Mouse (Mus musculus) adrenal gland, postnatal 14 days (tissue): ENCODE data around the gene Eef1a1. TPM values are rescaled to one million over a fixed set of nuclear protein-coding genes. Genes with fewer than 3 reads are reported as not detected.
"Not testable (repeated sequence)": the region's sequence is repeated elsewhere in the genome, so short reads cannot be mapped to it uniquely, and the experiment has no call there.

Source experiments
- DNase-seq: peaks from one replicate; pipeline ENCODE4 v3.0.0; 2021; ENCODE audit warnings: mixed read lengths
- long read RNA-seq, 2 experiments: library from polyadenylated mRNA; stranded (forward); transcript quantifications; one replicate each; pipeline ENCODE4 v2.0.0; 2021
- total RNA-seq: library from RNA; stranded (reverse); gene quantifications from 2 replicates; pipeline ENCODE4 v1.2.3, GENCODE M21; 2021

Gene Eef1a1
- total RNA-seq = 6,863 and 7,423 TPM in 2 replicates
- long read RNA-seq, experiment 1, transcript Eef1a1-201 (8 exons, 1,794 nt) = major isoform, 816 of 1,037 reads
- long read RNA-seq, experiment 1, partial matches to known transcripts = 205 of 1,037 reads
- long read RNA-seq, experiment 1, other reads (novel, unspliced or antisense) = 16 of 1,037 reads
- long read RNA-seq, experiment 2, transcript Eef1a1-201 (8 exons, 1,794 nt) = major isoform, 447 of 658 reads
- long read RNA-seq, experiment 2, partial matches to known transcripts = 199 of 658 reads
- long read RNA-seq, experiment 2, other reads (novel, unspliced or antisense) = 12 of 658 reads

DNA sequence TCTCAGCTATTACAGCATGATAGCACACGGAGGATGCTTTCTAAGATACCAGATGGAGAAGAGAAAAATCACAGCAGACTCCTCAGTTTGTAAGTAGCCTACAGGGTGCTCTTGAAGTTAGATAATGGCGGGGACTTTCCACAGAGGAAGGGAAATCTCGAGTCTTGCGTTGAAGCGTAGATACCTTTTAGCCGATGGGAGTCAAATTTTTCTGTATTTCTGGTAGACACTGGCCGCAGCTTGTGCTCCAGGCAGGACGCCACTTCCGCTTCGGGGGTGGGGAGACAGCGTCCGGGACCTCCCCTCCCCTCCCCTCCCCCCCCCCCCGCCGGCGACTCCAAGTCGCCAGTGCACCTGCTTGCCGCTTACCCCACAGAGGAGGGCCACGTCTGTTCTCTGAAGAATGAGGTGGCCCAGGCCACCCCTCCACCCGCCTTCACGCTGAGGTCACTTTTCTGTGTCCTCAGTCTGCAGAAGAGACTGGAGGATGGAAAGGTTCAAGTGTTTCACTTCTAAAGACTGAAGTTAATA is at the start of gene Eef1a1:
Gene Eef1a1 (minus strand): TSS at position 262 of the 531 bp plus-strand sequence.
- DNase-seq = peak; percentile 87

DNA sequence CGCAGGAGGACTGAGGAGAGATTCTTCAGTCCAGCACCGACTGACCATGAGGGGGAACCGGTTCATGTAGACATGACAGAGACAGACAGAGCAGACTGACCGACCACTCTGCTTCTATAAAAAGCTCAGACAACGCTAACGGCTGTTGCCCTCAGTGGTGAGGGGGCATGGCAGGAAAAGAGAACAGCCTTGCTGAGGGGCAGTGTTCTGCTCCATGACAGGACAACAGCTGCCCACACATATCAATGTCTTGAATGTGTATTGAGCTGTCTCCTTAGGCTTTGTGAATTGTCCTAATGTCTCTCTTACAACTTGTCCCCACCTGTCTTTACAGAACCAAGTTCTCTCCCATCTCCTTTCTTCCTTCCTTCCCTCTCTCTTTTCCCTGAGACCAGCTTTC is 49.5 kb upstream of the Eef1a1 start:
- DNase-seq = no peak

DNA sequence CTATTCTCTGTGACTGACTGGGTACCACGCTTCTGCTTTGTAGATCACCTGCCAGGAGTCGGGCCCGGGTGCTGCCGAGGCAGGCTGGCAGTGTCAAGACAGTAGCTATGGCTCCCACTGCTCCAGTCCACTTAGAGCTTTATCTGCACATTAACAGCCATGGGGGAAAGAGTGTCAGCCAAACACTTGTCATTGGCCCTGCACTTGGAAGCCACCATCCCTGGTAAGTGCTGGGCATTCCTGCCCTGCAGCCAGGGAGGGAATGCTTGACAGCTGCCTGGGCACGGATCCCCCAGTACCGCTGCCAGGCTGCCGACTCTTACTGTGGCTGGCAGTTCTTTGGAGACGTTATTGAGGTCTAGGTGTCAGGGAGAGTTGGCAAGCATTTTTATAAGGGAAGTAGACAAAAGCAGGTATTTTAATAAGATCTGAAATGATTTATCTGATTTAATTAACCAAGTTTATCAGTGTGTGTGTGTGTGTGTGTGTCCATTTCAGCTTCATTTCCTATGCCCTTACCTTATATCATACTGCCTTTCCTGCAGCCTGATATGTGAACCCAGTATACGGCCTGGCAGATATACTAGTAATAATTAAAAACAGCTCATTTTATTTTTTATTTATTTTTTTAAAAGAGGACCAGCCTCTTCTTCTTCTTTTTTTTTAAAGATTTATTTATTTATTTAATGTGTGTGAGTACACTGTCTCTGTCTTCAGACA is 48.4 kb upstream of the Eef1a1 start:
- DNase-seq = peak; percentile 21

DNA sequence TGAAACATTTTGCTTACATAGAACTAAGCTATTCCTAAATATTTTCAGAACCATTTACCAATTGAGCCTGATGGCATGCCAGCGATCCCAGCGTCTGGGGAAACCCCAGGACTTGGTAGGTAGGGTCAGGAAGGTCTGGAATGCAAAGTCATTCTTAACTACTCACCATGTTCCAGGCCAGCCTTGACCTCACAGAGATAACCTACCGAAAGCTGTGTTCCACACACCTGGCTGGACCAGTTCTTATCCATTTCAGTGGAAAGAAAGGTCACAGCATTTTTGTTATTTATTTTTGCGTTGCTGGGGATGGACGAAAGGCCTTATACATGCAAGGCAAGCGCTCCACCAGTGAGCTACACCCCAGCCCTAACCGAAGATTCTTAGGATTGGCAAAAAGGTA is 45.7 kb upstream of the Eef1a1 start:
- DNase-seq = no peak

DNA sequence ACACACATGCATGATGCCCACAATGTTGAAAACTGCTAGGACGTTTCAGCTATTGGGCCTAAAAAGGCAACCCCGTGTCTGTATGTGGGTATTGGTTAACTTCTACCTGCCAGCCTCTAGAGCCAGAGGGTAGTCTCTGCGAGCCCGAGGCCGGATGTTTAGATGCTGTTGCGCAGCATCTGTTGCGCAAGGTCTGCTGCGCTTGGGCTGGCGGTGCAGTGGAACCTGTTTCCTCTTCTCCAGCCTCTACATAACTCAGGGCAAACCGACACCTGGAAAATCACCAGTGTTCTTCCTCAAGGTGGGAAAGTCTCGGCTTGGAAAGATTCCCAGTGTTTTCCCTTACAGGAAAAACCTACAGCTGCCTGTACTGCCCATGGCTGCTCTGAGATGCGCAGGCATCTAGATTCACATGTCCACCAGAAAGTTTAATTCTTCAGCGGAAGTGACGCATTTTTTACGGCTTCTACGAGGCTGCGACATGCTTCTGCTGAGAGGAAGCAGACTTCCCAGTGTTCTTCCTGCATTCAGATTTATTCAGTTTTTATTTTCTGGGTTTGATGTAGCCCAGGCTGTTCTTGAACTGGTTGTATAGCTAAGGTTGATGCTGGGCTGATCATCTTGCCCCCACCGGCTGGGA is 44.5 kb upstream of the Eef1a1 start:
- peak; percentile 31 for DNase-seq

DNA sequence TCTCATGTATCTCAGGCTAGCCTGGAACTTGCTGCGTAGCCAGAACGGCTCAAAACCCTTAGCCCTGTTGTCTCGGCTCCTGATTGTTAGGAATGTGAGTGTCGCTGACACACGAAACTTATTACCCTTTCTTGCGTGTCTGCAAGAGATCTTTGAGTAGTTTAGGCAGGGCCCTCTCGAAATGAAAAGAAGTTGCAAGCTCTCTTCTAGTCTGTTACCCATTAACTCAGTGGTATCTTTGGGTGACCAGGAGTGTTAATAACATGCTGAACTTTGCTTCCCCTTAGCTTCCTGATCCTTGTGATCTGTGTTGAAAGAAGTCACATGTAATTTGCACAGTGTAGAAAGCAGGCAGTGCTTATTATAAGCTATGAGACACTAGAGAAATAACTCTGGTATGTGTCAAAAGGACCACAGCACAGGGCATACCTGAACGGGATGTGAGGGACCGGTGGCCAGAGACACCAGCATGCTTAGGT is 43.4 kb upstream of the Eef1a1 start:
- no peak for DNase-seq

DNA sequence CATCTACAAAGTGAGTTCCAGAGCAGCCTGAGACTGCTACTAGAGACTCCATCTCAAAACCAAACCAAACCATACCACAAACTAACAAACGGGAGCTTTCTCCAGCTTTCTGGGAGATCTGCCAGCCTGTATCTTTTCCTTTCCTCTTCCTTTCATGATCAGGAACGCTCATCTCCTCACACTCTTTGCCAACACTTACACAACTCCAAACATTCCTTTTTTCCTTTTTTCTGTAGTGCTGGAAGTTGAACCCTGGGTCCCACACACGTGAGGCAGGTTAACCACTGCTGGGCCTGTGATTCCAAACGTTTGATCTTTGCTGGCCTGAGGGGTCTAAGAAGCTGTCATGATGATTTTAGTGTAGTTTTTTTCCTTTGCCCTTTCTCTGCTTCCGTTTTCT is 42.9 kb upstream of the Eef1a1 start:
- DNase-seq = no peak

DNA sequence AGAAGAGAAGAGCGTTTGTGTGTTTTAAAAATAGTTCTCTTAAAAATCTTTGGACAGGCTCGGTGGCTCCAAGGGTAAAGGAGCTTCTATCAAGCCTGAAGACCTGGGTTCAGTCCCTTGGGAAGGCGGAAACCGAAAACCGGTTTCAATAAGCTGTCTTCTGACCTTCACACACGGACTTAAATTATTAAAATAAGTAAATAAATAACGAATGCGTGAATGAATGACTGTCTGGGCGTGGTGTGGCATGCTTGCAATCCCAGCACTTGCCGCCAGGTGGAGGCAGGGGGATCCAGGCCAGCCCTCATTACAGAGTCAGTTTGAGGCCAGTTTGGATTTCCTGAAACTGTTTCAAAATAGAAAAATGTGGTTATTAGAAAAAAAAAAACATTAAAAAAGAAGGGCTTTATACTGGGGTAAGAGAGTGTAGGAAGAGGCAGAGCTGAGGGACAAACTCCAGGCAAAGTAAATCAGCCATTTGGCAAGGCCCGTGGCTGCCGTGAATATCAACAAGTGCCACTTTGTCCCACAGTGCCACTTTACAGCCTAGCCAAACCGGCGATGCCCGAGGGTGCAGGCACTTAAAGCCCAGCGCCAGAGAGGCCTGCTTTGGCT is 38.9 kb upstream of the Eef1a1 start:
- peak; percentile 91 for DNase-seq

DNA sequence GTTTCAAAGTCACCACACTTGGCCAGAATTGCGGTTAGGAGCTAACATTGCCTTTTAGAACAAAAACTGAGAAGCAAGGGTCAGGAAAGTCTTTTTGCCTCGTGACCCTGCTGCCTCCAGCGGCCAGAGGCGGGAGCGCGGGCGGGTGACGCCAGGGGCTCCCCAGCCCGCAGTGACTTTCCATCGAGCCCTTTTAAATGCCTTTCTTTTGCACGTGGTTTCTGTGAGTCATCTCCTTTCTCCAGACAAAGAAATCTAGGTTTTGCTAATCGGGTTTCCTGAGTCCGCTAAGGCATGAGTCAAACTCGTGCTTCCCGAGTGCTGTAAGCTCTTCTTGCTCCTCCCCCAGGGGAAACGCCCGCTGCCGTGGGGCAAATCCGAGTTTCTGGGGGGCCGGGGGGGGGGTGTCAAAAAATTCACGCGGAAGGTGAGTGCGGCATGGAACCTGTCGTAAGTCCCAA is 38.4 kb upstream of the Eef1a1 start:
- peak; percentile 94 for DNase-seq

DNA sequence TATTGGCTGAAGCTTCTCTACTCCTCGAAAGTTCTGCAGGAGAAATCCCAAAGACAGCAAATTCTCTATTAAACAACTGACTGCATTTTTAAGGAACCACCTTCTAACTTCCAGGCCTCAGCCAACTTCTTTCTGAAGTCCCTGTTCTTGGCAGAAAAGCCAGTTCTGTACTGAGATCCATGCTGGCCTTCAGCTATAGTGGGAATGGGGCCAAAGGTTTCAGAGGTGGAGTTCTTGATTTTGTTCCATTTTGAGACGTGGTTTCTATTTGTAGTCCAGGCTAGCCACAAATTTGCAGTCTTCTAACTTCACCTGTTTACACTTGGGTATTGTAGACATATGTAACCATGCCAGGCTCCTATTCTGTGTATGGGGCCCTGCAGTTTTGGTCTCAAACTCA is 37.3 kb upstream of the Eef1a1 start:
- peak; percentile 44 for DNase-seq

DNA sequence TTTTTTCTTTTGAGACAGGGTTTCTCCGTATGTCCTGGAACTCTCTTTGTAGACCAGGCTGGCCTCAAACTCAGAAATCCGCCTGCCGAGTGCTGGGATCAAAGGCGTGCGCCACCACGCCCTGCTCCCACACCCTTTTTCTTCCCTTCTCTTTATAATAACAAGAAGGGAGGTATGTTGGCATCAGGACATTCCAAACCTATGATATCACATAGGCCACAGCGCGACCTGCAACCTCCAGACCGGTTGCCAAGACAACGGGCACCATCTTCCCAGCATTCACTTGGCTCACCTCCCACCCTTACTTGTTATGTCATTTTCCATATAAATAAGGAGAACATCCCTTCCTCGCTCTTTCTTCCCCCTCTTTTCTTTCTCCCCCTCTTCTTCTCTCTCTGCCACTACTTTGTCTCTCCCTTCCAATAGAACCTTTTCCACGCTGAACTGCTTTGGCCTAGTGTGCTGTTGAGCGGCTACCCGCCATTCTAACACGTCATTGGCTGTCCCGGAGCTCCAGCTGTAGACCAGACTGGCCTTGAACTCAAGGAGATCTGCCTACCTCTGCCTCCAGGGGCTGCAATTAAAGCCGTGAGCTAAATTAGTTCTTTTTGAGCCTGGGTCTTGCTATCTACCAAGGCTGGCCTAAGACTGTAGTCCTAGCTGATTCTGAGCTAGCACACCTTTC is 36.6 kb upstream of the Eef1a1 start:
- no peak for DNase-seq

DNA sequence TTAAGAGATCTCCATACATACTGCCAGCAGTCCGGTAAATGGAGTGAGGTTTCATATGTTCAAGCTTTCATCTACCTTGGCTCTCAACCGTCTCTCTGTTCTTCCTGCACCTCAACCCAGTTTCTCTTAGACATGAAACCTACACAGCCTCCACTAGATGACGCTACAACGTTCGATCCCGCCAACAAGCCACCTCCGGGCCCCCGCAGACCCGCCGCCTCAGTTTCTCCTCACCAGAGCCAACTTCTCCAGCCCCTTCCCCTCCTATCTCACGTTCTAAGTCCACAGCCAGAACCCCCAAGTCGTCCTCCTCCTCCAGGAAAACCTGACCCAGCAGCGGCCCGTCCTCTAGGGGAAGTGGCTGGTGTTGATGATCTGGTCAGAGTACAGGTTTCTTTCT is 32.7 kb upstream of the Eef1a1 start:
- peak; percentile 52 for DNase-seq

DNA sequence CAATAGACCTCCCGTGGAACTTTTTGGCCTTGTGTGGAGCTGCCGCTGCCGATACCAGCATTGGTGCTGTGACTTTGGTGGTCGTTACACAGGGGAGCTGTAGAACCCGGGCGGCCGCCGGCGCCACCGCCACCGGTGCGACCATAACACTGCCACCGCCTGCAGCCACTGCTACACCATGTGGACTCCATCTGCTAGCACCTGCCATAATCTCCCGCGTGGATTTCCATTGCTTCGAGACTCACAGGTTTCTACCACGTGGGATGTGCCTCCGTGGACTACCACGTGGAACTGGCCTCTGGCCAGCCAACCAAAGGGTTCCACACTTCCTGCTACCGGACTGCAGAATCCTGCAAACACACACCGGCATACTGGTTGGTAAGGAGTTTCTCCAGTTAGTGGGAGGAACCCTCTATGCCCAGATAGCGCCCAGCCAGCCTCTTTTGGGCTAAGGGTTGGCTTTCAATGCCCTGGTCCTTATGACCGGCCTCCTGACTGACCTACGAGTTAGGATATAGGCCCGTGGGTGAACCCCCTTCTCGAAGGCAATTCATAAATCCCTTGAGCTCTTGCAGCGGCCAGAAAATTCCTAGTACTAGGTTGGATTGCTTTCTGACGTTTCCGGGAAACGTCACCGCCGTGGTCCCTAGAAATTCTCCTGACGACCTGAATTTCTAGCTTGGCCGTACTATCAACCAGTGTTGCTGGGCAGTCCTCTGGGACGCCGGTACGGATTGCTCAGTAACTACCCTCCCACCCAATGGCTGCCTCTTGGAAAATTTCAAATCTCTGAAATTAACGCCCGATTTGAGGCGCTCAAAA is 32.0 kb upstream of the Eef1a1 start:
- DNase-seq = peak; percentile 84

DNA sequence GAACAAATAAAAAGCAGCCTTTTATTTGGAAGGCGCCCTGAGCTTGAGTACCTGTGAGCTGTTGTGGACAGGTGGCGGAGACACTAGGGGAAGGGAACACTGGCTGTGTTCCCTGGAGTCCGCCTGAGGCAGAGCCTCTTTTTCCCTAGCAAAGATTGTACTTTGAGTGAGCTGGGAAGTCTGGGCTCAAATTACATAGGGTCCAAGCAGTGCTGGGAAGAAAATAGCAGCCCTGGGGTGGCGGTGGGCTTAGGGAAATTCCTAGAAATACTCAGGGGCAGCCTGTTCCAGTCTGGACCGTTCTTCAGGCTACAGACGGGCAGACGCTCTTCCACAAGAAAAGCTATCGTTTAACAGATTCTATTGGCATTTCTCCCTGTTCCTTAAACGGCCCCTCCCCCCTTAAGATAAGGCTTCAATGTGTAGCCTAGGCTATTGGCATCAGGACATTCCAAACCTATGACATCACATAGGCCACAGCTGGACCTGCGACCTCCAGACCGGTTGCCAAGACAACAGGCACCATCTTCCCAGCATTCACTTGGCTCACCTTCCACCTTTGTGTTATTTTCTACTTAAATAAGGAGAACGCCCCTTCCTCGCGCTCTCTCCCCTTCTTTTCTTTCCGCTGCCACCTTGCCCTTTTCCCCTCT is 31.3 kb upstream of the Eef1a1 start:
- peak; percentile 71 for DNase-seq

DNA sequence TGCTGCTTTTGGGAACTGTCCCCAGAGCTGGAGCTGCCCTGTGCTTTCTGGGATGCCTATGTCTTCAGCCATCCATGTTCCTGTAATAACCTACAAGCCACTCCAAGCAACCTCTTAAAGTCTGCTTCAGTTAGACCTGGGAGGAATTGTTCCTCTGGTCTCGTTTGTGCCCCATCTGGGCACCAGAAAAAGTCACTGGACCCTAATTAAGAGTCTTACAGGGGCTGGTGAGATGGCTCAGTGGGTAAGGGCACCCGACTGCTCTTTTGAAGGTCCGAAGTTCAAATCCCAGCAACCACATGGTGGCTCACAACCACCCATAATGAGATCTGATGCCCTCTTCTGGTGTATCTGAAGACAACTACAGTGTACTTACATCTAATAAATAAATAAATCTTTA is 28.3 kb upstream of the Eef1a1 start:
- DNase-seq = not testable (repeated sequence)

DNA sequence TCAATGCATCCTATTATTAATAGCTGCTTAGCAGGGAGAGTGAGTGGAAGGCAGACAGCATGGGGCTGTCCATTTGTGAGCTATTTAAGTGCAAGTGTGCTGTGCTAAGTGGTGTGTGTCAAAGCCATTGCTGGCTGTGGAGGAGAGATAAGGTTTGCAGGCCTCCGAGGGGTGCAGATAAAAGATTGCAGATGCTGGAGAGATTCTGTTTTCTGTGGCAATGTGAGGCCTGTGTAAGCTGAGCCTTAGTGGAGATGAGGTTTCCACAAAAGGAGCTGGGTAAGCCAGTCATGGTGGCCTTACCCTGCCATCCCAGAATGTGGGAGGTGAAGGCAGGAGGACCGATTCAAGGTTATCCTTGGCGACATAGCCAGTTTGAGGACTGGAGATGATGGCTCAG is 27.2 kb upstream of the Eef1a1 start:
- no peak for DNase-seq

DNA sequence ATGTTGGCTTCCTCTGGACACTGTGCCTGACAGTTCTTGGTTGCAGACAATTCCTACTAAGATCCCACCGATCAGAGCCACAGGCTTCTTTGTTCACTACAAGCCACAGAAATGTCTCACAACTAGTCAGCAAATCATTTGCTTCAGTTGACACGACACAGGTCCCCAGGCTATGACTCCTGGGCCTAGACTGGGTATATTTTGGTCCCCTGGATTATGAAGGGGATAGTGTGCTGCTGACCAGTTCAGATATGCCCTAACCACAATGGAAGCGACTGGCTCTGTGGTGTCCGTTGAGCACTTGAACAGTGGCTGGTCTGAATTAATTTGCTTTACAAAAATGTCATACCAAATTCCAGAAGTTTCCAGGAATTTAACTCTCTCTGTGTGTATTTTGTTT is 25.7 kb upstream of the Eef1a1 start:
- DNase-seq = no peak

DNA sequence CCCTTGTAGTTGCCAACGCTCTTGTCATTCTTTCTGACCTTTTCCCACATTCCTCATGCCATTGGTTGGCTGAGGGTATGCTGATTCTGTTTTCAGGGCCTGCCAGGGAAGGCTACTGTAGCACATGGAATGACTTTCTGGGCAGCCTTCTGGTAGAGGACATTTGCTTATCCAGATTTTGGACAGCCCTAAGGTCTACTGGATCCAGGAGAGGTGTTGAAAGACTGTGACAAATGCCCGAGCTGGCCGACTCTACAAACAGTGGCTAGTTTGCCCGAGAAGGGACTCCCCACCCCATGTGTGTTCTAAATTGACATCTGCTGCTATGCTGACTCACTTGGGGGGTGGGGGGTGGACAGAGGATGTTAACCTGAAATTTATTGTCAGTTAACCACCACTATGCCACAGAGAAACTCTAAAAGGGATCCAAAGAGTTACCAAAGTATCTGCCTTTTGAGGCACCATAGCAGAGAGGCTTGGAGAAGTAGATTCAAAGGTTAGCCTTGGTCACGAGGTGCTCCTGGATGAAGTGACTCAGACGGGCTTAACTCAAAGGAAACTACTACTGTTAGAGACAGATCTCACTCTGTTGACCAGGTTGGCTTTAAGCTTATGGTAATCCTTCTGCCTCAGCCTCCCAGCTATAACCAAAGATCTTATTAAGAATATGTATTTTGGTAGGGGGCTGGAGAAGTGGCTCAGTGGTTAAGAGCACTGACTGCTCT is 25.0 kb upstream of the Eef1a1 start:
- peak; percentile 71 for DNase-seq

DNA sequence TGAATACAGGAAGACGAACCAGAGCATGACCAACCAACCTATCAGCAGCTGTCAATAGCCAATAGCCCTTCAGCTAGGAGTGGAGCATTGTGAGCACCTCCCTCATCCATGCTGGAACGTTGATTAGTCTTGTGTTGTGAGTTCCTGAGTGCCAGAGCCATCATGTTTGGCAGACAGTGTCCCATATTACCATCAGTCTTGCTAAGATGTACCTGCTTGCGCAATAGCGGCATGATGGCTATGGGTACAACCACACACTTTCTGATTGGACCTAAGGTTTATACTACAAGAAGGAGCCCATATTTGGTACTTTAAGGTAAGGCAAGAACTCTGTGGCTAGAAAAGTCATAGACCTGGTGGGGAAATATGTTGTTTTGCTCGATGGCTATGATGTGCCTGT is 22.8 kb upstream of the Eef1a1 start:
- DNase-seq = no peak
